Mouse (Mus musculus) olfactory bulb, adult 2 months (tissue): ENCODE results near the gene Camta2.

Experiments used
- CTCF ChIP-seq: fragments of 200-500 bp; IDR thresholded peaks from 2 replicates; pipeline ENCODE4 v1.5.1; 2012; ENCODE audit warnings: low read depth, mild to moderate bottlenecking, low read length, moderate library complexity; ENCODE audit not compliant: insufficient read depth
- POLR2A ChIP-seq: fragments of 200-500 bp; IDR thresholded peaks from 2 replicates; pipeline ENCODE4 v1.6.1; 2012; ENCODE audit warnings: mild to moderate bottlenecking, low read depth, low read length, moderate library complexity; ENCODE audit not compliant: insufficient read depth

DNA sequence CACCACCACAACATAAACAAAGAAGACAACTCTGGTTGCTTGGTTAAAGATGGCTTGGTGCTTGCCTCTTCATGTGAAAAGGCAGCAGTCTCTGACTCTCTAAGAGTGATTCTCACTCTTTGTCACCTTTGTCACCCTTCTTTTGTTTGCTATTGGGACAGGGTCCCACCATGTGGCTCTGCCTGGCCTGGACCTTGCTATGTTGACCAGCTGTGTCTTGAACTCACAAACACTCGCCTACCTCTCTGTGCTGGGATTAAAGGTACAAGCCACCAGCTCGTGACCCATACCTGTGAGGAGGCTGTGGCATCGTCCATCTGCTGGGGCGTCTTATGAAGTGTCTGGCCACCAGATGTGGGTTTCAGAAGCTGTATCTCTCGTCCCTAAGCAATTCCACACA, 45.4 kb upstream of the Camta2 start:
- TF ChIP-seq CTCF (no peak), POLR2A (no peak)
